Mouse (Mus musculus) spleen, postnatal 36 days (tissue): ENCODE data around the gene Gm10338.
"Not testable (repeated sequence)": the region's sequence is repeated elsewhere in the genome, so short reads cannot be mapped to it uniquely, and the experiment has no call there.

ENCODE experiments used
- DNase-seq, 2 experiments: peaks; one replicate each; pipeline ENCODE4 v3.0.0; 2022; ENCODE audit warnings: low spot score in 2 of 2, mixed read lengths in 1 of 2

Gm10338 gene

DNA sequence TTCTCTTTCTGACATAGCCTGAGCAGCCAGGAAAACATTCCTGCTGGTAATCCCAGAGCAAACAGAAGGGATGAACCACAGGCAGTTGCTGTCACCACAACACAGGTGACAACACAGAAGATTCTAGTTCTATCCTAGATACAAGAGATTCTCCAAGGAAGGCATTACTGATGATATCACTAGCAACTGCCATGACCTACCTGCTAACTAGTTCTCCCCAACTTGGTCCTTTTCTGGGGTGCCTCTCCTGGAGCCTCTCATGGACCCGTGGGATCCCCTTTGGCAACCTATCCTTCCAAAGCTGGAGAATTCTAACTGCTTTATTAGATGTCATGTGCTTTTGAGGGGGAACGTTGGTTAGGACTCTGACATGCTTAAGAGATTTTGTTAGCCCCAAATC lies at the start of gene Gm10338:
TSS of gene Gm10338 (minus strand) at position 101 of the 400 bp plus-strand sequence.
- DNase-seq: not testable (repeated sequence)

DNA sequence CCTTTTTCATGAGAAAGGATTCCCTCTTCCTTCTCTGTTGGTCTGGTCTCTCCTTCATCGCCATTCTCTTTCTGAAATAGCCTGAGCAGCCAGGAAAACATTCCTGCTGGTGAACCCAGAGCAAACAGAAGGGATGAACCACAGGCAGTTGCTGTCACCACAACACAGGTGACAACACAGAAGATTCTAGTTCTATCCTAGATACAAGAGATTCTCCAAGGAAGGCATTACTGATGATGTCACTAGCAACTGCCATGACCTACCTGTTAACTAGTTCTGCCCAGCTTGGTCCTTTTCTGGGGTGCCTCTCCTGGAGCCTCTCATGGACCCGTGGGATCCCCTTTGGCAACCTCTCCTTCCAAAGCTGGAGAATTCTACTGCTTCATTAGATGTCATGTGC lies 48.5 kb upstream of the Gm10338 start, which contains the start of gene Gm10128:
TSS of gene Gm10128 (minus strand) at position 101 of the 400 bp plus-strand sequence.
- DNase-seq: not testable (repeated sequence)

DNA sequence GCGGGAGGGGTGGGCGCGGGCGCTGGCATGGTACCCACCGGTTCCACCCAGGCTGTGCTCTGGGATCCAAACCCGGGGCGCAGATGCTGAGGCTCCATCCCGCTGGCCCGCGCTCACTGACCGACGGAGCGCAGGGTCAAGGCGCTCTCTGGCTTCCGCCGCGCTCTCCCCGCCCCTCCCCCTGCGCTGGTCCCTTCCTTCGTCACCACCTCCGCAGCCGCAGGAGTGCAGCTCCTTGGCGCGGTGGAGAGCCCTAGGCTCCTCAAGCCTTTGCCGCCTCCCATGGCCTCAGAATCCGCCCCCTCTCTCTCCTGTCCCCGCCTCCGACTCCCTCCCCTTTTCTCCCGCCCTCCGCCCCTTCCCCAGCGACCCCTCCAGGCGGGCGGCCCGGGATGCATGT lies 27.0 kb downstream of the Gm10338 start, which contains the start of gene Gm3558:
TSS of gene Gm3558 (minus strand) at position 185 of the 400 bp plus-strand sequence.
- not testable (repeated sequence) for DNase-seq

DNA sequence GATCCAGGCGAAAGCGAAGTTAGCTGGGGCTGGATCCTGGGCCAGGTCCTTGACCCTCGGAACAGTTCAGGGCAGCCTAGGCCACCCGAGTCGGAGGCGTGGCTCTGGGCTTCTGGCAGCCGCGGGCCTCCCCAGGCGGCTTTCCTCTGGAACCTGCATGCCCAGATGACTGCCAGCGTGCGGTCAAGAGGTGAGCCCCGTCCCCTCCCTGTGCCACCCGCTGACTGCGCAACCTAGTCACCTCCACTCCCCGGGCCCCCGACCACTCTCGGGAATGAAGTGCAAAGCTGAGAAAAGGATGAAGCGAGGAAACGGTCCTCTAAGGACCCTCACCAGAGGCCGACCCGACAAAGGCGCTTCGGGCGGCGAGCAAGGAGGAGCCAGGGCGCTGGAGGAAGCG lies 27.5 kb downstream of the Gm10338 start:
- DNase-seq: not testable (repeated sequence)

DNA sequence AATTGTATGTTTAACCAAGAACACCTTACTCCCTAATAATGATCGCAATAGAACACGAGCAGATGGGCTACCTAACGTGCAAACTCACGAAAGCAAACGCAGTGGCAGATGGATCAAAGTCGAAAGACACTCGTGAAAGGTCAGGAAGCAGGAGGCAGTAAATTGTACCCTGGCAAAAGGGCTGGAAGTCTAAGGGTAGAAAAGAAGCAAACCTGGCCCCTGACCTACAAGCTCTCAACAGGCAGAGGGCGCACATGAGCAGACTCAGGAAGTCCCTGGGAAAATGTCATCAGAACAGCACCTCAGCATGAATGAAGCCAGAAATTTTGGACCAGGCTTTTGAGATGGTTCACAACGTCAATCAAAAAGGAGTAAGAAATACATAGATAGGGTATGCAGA lies 28.1 kb downstream of the Gm10338 start:
- DNase-seq: not testable (repeated sequence)
